Mouse (Mus musculus): ENCODE results near the gene M6pr. TPM values are rescaled to one million over a fixed set of nuclear protein-coding genes. Genes with fewer than 3 reads are reported as not detected.

M6pr gene
- polyA plus RNA-seq, 1 experiment = 81.4 TPM

DNA sequence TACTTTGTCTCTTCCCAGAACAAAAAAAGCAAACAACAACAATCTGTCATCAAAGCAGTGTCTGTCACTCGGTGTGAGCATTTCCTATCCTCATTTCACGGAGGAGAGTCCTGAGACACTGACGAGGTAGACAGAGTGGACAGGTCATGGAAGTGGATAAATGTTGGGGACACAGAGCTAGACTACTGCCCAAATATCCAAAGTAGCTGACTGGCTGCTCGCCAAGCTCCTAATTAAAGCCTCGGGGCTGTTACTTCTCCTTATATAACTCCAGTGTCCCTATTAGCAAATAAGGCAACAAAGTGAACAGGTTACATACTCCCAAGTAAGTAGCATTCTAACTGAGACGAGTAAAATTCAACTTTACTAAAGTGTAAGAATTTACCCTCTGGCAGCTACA is 29.0 kb downstream of the M6pr start:
- H3K4me1 ChIP-seq (replicated peaks; ENCODE audit: control insufficient read depth, insufficient read depth, low read length) = peaks cover 4% of the 10 kb centered on the region; the same call in 1 of the 2 replicates
- no peak overlapping the region for H3K27ac ChIP-seq (ENCODE audit: control insufficient read depth, insufficient read depth, low read length)
- 91% methylated on average over 6 of the region's 6 CpGs for WGBS
- TF ChIP-seq POLR2A (IDR thresholded peaks at IDR 0.05; ENCODE audit: control insufficient read depth, extremely low read depth, insufficient read depth, low read length, poor library complexity) (no peak), CTCF (IDR thresholded peaks at IDR 0.05; ENCODE audit: borderline replicate concordance, control insufficient read depth, extremely low read depth, insufficient read depth, low read length, poor library complexity) (no peak)
- no peak overlapping the region for H3K4me3 ChIP-seq (ENCODE audit: control insufficient read depth, insufficient read depth, low read length)
- no peak for DNase-seq
- no peaks in the 10 kb centered on the region for H3K27me3 ChIP-seq (ENCODE audit: control insufficient read depth, insufficient read depth, low read length)
- peaks cover 18% of the 10 kb centered on the region for H3K36me3 ChIP-seq (ENCODE audit: control insufficient read depth, insufficient read depth, low read length)

DNA sequence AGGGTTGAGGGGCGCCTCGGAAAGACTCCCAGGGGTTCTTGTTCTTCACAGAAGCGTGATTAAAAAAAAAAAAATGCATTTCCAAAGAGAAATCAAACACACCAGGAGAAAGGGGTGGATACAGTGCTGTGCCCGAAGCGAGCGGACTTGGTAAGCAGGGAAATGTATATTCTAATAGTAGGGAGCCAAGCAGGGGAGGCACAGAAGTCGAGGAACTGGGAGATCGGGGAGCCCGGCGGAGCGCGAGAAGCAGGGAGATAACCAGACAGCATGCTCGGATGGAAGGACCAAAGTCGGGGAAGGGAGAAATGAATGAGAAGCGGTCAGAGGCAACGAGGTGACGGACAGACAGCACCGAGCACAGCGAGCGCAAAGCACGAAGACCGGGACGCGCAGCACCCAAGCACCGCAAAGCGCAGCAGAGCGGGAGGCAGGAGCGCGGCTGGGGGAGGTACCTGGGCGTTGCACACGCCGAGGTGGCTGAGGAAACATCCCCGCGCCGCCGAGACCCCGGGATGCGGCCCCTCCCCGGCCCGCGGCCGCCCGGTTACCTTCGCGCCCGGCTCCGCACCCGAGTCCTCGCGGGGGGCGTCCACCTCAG is 30.6 kb downstream of the M6pr start:
- Histone ChIP-seq H3K27ac (ENCODE audit: control insufficient read depth, insufficient read depth, low read length) (no peak overlapping the region), H3K4me3 (ENCODE audit: control insufficient read depth, insufficient read depth, low read length) (peak overlapping the region; percentile 65), H3K4me1 (replicated peaks; ENCODE audit: control insufficient read depth, insufficient read depth, low read length) (peaks cover 2% of the 10 kb centered on the region; the same call in 1 of the 2 replicates), H3K36me3 (ENCODE audit: control insufficient read depth, insufficient read depth, low read length) (peaks cover 2% of the 10 kb centered on the region; the same call in 1 of the 2 replicates), H3K27me3 (ENCODE audit: control insufficient read depth, insufficient read depth, low read length) (no peaks in the 10 kb centered on the region)
- DNase-seq = peak; percentile 73
- WGBS = under 1% methylated on average over 46 of the region's 51 CpGs
- TF ChIP-seq CTCF (IDR thresholded peaks at IDR 0.05; ENCODE audit: borderline replicate concordance, control insufficient read depth, extremely low read depth, insufficient read depth, low read length, poor library complexity) = no peak
- TF ChIP-seq POLR2A (IDR thresholded peaks at IDR 0.05; ENCODE audit: control insufficient read depth, extremely low read depth, insufficient read depth, low read length, poor library complexity) = no peak; the same call in 1 of the 2 replicates

DNA sequence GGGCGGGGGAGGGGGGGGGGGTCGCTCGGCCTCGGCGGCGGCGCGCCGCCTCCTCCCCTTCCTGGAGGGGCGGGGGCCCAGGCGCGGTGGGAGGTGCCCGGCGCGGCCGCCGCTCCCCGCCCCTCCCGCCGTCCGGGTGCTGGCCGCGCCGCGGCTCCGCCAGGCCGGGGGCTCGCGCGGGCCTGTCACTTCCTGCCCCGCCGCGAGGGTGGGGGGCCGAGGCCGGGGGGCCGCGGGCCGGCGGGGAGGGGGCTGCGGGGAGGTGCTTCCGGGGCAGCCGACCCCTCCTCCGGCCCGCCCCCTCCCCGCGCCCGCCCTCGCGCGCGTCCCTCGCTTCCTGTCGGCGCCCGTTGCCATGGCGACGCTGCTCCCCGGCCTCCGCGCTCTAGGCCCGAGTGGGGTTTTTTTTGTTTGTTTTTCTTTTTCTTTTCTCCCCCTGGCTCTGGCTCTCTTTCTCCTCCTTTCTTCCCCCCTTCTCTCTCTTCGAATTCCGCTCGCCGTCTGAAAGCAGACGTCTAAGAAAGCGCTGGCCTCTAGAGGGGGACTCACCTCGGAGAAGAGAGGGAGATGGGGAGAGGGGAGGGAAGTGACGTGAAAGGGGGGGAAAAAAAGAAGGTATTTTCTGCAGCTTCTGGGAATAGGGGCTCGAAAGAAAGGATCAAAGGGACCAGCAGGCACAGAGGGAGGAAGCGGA is 31.3 kb downstream of the M6pr start:
- TF ChIP-seq CTCF (IDR thresholded peaks at IDR 0.05; ENCODE audit: borderline replicate concordance, control insufficient read depth, extremely low read depth, insufficient read depth, low read length, poor library complexity) (no peak), POLR2A (IDR thresholded peaks at IDR 0.05; ENCODE audit: control insufficient read depth, extremely low read depth, insufficient read depth, low read length, poor library complexity) (no peak)
- Histone ChIP-seq H3K36me3 (ENCODE audit: control insufficient read depth, insufficient read depth, low read length) (no peaks in the 10 kb centered on the region), H3K4me1 (replicated peaks; ENCODE audit: control insufficient read depth, insufficient read depth, low read length) (peaks cover 1% of the 10 kb centered on the region; the same call in 1 of the 2 replicates), H3K27me3 (ENCODE audit: control insufficient read depth, insufficient read depth, low read length) (no peaks in the 10 kb centered on the region), H3K27ac (ENCODE audit: control insufficient read depth, insufficient read depth, low read length) (peak overlapping the region; percentile 91), H3K4me3 (ENCODE audit: control insufficient read depth, insufficient read depth, low read length) (peak overlapping the region; percentile 87)
- peak; percentile 84 for DNase-seq
- WGBS = 0% methylated on average over 38 of the region's 71 CpGs

DNA sequence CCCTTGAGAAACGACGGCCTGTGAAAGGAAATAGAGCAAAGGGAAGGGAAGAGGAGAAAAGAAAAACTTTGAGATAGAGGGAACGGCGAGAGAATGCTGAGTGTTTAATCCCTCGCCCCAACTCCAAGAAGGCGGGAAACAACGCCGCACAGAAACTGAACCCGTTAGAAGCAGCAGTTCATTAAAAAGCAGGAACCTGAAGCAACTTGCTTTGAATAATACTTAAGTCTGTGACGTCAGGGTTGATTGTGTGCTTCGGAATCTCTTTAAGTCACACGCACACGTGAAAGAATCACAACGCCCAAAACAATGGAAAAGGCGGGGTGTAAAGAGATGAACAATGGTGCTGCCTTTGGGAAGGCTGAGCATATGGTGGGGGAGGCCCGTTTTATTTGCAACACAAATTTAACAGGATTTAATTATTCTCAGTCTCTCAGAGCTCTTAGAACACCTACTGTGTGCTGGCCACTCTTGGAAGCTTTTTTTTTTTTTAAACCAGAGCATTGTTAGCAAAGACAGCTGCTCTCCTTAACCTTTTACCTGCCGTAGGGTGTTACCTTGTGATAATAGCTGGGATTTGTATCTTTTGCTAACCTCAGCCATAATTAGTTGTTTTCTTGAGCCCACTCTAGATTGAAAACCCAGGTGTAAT is 32.0 kb downstream of the M6pr start, which contains the start of gene Phc1:
Gene Phc1, minus strand, starts transcription at position 213 of the 652 bp plus-strand sequence.
- Histone ChIP-seq H3K4me1 (replicated peaks; ENCODE audit: control insufficient read depth, insufficient read depth, low read length) (no peaks in the 10 kb centered on the region), H3K36me3 (ENCODE audit: control insufficient read depth, insufficient read depth, low read length) (no peaks in the 10 kb centered on the region), H3K27me3 (ENCODE audit: control insufficient read depth, insufficient read depth, low read length) (no peaks in the 10 kb centered on the region), H3K4me3 (ENCODE audit: control insufficient read depth, insufficient read depth, low read length) (peak within 1 kb of the TSS; percentile 87), H3K27ac (ENCODE audit: control insufficient read depth, insufficient read depth, low read length) (peak within 1 kb of the TSS; percentile 91)
- 5% methylated on average over 17 of the region's 17 CpGs for WGBS
- DNase-seq = no peak
- TF ChIP-seq CTCF (IDR thresholded peaks at IDR 0.05; ENCODE audit: borderline replicate concordance, control insufficient read depth, extremely low read depth, insufficient read depth, low read length, poor library complexity) (no peak), POLR2A (IDR thresholded peaks at IDR 0.05; ENCODE audit: control insufficient read depth, extremely low read depth, insufficient read depth, low read length, poor library complexity) (no peak)

DNA sequence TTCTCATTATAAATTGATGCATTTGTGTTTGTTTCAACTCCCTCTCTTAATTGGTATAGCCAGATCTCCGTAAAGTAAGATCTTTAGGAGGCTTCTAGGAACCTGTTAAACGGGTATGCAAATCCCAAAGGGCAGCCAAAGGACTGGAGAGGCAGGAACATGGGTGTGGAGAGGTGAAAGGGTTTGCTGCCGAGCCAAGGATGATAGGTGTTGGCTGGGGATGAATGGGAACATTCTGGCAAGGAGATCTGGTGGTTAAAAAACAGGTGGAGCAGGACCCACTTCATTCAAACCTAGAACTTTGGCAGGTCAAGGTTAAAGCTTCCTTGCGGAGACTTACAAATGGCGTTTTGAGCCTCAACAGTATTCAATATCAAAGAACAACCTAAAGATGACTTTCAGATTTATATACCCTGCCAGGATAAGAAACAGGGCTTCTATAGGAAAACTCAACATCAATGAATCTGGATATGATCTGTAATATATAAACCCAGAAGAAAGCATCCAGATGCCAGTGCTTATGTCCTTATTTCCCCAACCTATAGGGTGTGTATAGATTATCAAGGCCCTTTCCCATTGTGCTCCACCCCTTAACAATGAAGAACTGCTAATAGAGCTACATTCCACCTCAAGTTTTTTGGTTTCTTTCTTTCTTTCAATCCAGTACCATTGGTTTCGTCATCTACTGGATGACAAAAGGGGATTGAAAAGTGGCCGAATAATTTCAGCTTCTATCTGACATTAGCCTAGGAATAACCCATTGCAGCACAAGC is 32.7 kb downstream of the M6pr start:
- H3K4me3 ChIP-seq (ENCODE audit: control insufficient read depth, insufficient read depth, low read length) = no peak overlapping the region
- no peaks in the 10 kb centered on the region for H3K36me3 ChIP-seq (ENCODE audit: control insufficient read depth, insufficient read depth, low read length)
- no peak for DNase-seq
- 94% methylated on average over 7 of the region's 7 CpGs for WGBS
- TF ChIP-seq POLR2A (IDR thresholded peaks at IDR 0.05; ENCODE audit: control insufficient read depth, extremely low read depth, insufficient read depth, low read length, poor library complexity) (no peak), CTCF (IDR thresholded peaks at IDR 0.05; ENCODE audit: borderline replicate concordance, control insufficient read depth, extremely low read depth, insufficient read depth, low read length, poor library complexity) (no peak)
- no peaks in the 10 kb centered on the region for H3K4me1 ChIP-seq (replicated peaks; ENCODE audit: control insufficient read depth, insufficient read depth, low read length)
- H3K27ac ChIP-seq (ENCODE audit: control insufficient read depth, insufficient read depth, low read length) = no peak overlapping the region
- no peaks in the 10 kb centered on the region for H3K27me3 ChIP-seq (ENCODE audit: control insufficient read depth, insufficient read depth, low read length)

DNA sequence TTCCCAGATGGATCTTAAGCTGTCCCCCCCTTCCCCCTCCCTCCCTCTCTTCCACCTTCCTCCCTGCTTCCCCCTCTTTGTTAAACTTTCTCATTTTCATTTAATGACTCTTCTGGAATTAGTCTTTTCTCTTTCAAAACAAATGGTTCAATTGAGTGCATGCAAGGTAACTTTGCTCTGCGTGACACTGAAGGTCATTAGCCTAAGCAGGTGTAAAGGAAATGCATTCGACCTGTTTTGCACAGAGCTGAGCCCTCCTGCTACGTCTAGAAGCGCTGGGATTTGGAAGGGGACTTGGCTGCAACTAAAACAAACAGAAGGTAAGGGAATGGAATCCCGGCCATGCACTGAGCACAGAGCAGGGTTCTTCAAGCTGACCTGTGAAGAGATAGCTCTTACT is 33.6 kb downstream of the M6pr start:
- no peak for TF ChIP-seq POLR2A (IDR thresholded peaks at IDR 0.05; ENCODE audit: control insufficient read depth, extremely low read depth, insufficient read depth, low read length, poor library complexity)
- no peak for TF ChIP-seq CTCF (IDR thresholded peaks at IDR 0.05; ENCODE audit: borderline replicate concordance, control insufficient read depth, extremely low read depth, insufficient read depth, low read length, poor library complexity)
- no peaks in the 10 kb centered on the region for H3K27me3 ChIP-seq (ENCODE audit: control insufficient read depth, insufficient read depth, low read length)
- 83% methylated on average over 5 of the region's 5 CpGs for WGBS
- no peak overlapping the region for H3K4me3 ChIP-seq (ENCODE audit: control insufficient read depth, insufficient read depth, low read length)
- DNase-seq = no peak
- H3K27ac ChIP-seq (ENCODE audit: control insufficient read depth, insufficient read depth, low read length) = no peak overlapping the region
- no peaks in the 10 kb centered on the region for H3K36me3 ChIP-seq (ENCODE audit: control insufficient read depth, insufficient read depth, low read length)
- H3K4me1 ChIP-seq (replicated peaks; ENCODE audit: control insufficient read depth, insufficient read depth, low read length) = no peaks in the 10 kb centered on the region
